Mouse (Mus musculus) stomach, postnatal 0 days (tissue): ENCODE measurements around the gene Pkmyt1. TPM values are rescaled to one million over a fixed set of nuclear protein-coding genes. Genes with fewer than 3 reads are reported as not detected.

Experiments used
- ATAC-seq: fragments of 200-750 bp; cut with Nextera tagmentation; 2 replicates; pipeline ENCODE4 v1.8.0; 2017; ENCODE audit not compliant: low FRiP score, low TSS enrichment
- DNase-seq: peaks from one replicate; pipeline ENCODE4 v3.0.0-alpha.2; 2016; ENCODE audit warnings: low spot score
- H3K27ac ChIP-seq: fragments of 300-500 bp; sonication (generic); replicated peaks from 2 replicates; pipeline ENCODE4 v1.5.1; 2014; ENCODE audit warnings: mild to moderate bottlenecking, control low read depth
- H3K27me3 ChIP-seq: fragments of 300-500 bp; sonication (generic); 2 replicates; pipeline ENCODE4 v1.6.1; 2014; ENCODE audit warnings: low read length; ENCODE audit not compliant: control insufficient read depth, insufficient read depth
- H3K36me3 ChIP-seq: fragments of 300-500 bp; sonication (generic); 2 replicates; pipeline ENCODE4 v1.6.1; 2014; ENCODE audit warnings: low read length, mixed read lengths; ENCODE audit not compliant: control insufficient read depth, insufficient read depth
- H3K4me1 ChIP-seq: fragments of 300-500 bp; sonication (generic); replicated peaks from 2 replicates; pipeline ENCODE4 v1.6.1; 2014; ENCODE audit warnings: antibody characterized with exemption; ENCODE audit not compliant: control insufficient read depth, insufficient read depth
- H3K4me2 ChIP-seq: fragments of 300-500 bp; sonication (generic); replicated peaks from 2 replicates; pipeline ENCODE4 v1.6.1; 2014; ENCODE audit warnings: low read depth, mild to moderate bottlenecking, control low read depth, moderate library complexity
- H3K4me3 ChIP-seq: fragments of 300-500 bp; sonication (generic); 2 replicates; pipeline ENCODE4 v1.5.1; 2014; ENCODE audit warnings: low read depth, low read length, control low read depth
- H3K9ac ChIP-seq: fragments of 300-500 bp; sonication (generic); 2 replicates; pipeline ENCODE4 v1.6.1; 2014; ENCODE audit warnings: mild to moderate bottlenecking, low read length, control low read depth, mixed read lengths
- H3K9me3 ChIP-seq: fragments of 300-500 bp; sonication (generic); 2 replicates; pipeline ENCODE4 v1.6.1; 2016; ENCODE audit warnings: low read length; ENCODE audit not compliant: control insufficient read depth
- CTCF ChIP-seq: IDR thresholded peaks from 2 replicates; pipeline ENCODE4 v1.5.1; 2016; ENCODE audit warnings: antibody characterized with exemption, low read depth, mild to moderate bottlenecking, moderate library complexity
- EP300 ChIP-seq: optimal IDR thresholded peaks from 2 replicates; pipeline ENCODE3; 2016; ENCODE audit warnings: antibody characterized with exemption
- WGBS: fragments of 180-500 bp; shearing (Covaris S2); extraction: QIAGEN DNeasy Blood & Tissue Kit; methylation state at CpG from one replicate; pipeline ENCODE4 v1.1.7; 2014; 5-methylcytosine and 5-hydroxymethylcytosine counted together
- polyA plus RNA-seq: library from polyadenylated mRNA; unstranded; fragments of >200 nt; fragmentation: Nextera tagmentation; extraction: Ambion mirVana; gene quantifications from 2 replicates; pipeline ENCODE4 v1.2.1, GENCODE M21; 2015

The Pkmyt1 gene
- polyA plus RNA-seq, 1 experiment from 2014 or later, result 17.6 TPM

GRCm38 (mm10) chr17:23776216-23776615, 50.1 kb downstream of the Pkmyt1 start:
- no peak overlapping the region for H3K4me3 ChIP-seq
- H3K4me1 ChIP-seq, result no peaks in the 10 kb centered on the region
- H3K27me3 ChIP-seq, result no peaks in the 10 kb centered on the region
- no peaks in the 10 kb centered on the region for H3K9me3 ChIP-seq
- no peak overlapping the region for H3K27ac ChIP-seq
- no peak for ATAC-seq
- H3K4me2 ChIP-seq, result no peak overlapping the region
- TF ChIP-seq CTCF (no peak), EP300 (no peak)
- 76% methylated on average over 10 of the region's 10 CpGs for WGBS
- H3K36me3 ChIP-seq, result no peaks in the 10 kb centered on the region
- no peak overlapping the region for H3K9ac ChIP-seq
- no peak for DNase-seq

DNA sequence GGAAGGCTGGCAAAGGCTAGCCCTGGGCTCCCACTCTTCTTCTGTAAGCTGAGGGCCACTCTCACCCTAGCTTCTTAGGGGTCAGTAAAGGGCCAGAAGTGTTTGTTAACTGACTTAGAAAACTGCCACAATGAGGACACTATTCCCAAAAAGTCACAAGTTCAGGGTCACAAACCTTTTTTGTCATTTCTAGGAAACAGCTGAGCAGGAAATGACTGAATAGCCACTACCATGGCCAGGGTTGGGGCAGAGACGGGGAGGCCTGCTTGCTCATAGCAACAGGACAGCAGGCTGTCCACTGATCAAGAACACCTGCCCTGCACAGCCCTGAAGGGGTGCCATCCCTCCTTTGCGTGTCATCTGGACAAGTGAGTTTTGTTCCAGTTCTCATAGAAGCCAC, 51.0 kb downstream of the Pkmyt1 start:
- DNase-seq (no peak), ATAC-seq (no peak)
- no peaks in the 10 kb centered on the region for H3K9me3 ChIP-seq
- H3K4me2 ChIP-seq, result no peak overlapping the region
- no peak overlapping the region for H3K4me3 ChIP-seq
- no peak overlapping the region for H3K27ac ChIP-seq
- H3K27me3 ChIP-seq, result no peaks in the 10 kb centered on the region
- WGBS, result 70% methylated on average over 2 of the region's 2 CpGs
- no peaks in the 10 kb centered on the region for H3K4me1 ChIP-seq
- no peak for TF ChIP-seq EP300
- no peaks in the 10 kb centered on the region for H3K36me3 ChIP-seq
- no peak overlapping the region for H3K9ac ChIP-seq

DNA sequence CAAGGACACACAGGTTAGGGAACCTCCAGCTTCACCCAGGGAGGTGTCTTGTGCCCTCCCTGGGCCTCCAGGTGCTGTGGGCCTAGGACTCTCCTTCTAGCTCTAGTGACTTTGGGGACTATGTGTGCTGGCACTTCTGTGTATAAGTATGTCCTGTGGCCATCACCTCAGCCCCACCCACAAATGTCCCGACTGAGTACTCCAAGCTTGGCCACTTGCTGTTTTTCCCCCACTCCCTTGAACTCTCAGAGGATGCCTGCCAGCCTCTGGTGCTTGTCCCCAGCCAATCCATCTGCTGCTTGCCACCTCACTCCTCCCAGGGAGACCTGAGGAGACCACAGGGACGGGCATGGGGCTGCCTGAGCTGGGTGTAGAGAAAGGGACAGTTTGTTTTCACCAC, 52.3 kb downstream of the Pkmyt1 start:
- 55% methylated on average over 2 of the region's 2 CpGs for WGBS
- Histone ChIP-seq H3K4me2 (no peak overlapping the region), H3K9me3 (no peaks in the 10 kb centered on the region), H3K36me3 (no peaks in the 10 kb centered on the region), H3K4me1 (no peaks in the 10 kb centered on the region), H3K4me3 (no peak overlapping the region), H3K27ac (no peak overlapping the region), H3K9ac (no peak overlapping the region), H3K27me3 (no peaks in the 10 kb centered on the region)
- ATAC-seq, result no peak
- no peak for DNase-seq
- no peak for TF ChIP-seq EP300
- no peak for TF ChIP-seq CTCF

- TF ChIP-seq EP300, result no peak
- no peak for TF ChIP-seq CTCF
- H3K4me3 ChIP-seq, result no peak overlapping the region
- no peaks in the 10 kb centered on the region for H3K9me3 ChIP-seq
- no peak overlapping the region for H3K4me2 ChIP-seq
- H3K9ac ChIP-seq, result no peak overlapping the region
- no peak overlapping the region for H3K27ac ChIP-seq
- no peak for ATAC-seq
- no peaks in the 10 kb centered on the region for H3K36me3 ChIP-seq
- no peak for DNase-seq
- 0 out of 2 replicates have a peak, but pooled peaks cover 2% of the 10 kb centered on the region for H3K4me1 ChIP-seq
- H3K27me3 ChIP-seq, result no peaks in the 10 kb centered on the region
Measured at GRCm38 (mm10) chr17:23783352-23783751, 57.2 kb downstream of the Pkmyt1 start.

GRCm38 (mm10) chr17:23785561-23786471, 59.7 kb downstream of the Pkmyt1 start, which contains the start of gene Flywch2:
Gene Flywch2 (minus strand): TSS chr17:23786081.
- Histone ChIP-seq H3K4me3 (peak within 1 kb of the TSS; percentile 54), H3K4me2 (peak within 1 kb of the TSS; percentile 80), H3K27ac (no peak within 1 kb of the TSS), H3K27me3 (no peaks in the 10 kb centered on the region), H3K9me3 (no peaks in the 10 kb centered on the region), H3K9ac (peak within 1 kb of the TSS; percentile 64), H3K36me3 (no peaks in the 10 kb centered on the region), H3K4me1 (peaks cover 2% of the 10 kb centered on the region; the same call in 1 of the 2 replicates)
- TF ChIP-seq EP300 (no peak), CTCF (peak; percentile 25)
- peak; percentile 81 for ATAC-seq
- DNase-seq, result peak; percentile 85
- WGBS, result 2% methylated on average over 43 of the region's 43 CpGs

Other genes with a start within 250 kb of the Pkmyt1 start
- gene Vmn2r117, start 246.6 kb upstream of the Pkmyt1 start, polyA plus RNA-seq, result not detected in 2 replicates
- 8.9 and 9.2 TPM in 2 replicates for gene Zfp213, start 162.1 kb upstream of the Pkmyt1 start, polyA plus RNA-seq
- 4.0 and 5.7 TPM in 2 replicates for gene Zfp13, start 126.8 kb upstream of the Pkmyt1 start, polyA plus RNA-seq
- gene Zscan10, start 125.5 kb upstream of the Pkmyt1 start, polyA plus RNA-seq, result 0.05 TPM in 1 of 2 replicates, not detected in the other
- gene Mmp25, start 81.1 kb upstream of the Pkmyt1 start, polyA plus RNA-seq, result 0.12 and 0.18 TPM in 2 replicates
- gene Bicdl2, start 65.8 kb upstream of the Pkmyt1 start, polyA plus RNA-seq, result 50.9 and 58.2 TPM in 2 replicates
- 183 and 186 TPM in 2 replicates for gene Hcfc1r1, start 52.7 kb upstream of the Pkmyt1 start, polyA plus RNA-seq
- 17.7 and 18.1 TPM in 2 replicates for gene Thoc6, start 52.5 kb upstream of the Pkmyt1 start, polyA plus RNA-seq
- gene Tnfrsf12a, start 48.9 kb upstream of the Pkmyt1 start, polyA plus RNA-seq, result 33.5 and 33.7 TPM in 2 replicates
- 3.0 and 3.2 TPM in 2 replicates for gene Cldn6, start 47.1 kb upstream of the Pkmyt1 start, polyA plus RNA-seq
- gene Cldn9, start 42.3 kb upstream of the Pkmyt1 start, polyA plus RNA-seq, result 0.79 and 0.92 TPM in 2 replicates
- 0.04 and 0.16 TPM in 2 replicates for gene 1520401A03Rik, start 3.6 kb upstream of the Pkmyt1 start, polyA plus RNA-seq
- 26.3 and 28.0 TPM in 2 replicates for gene Paqr4, start 14.5 kb downstream of the Pkmyt1 start, polyA plus RNA-seq
- 2.7 and 3.0 TPM in 2 replicates for gene Kremen2, start 19.5 kb downstream of the Pkmyt1 start, polyA plus RNA-seq
- 24.2 and 27.3 TPM in 2 replicates for gene Flywch1, start 45.3 kb downstream of the Pkmyt1 start, polyA plus RNA-seq
- gene Flywch2, start 59.7 kb downstream of the Pkmyt1 start, polyA plus RNA-seq, result 15.9 and 16.4 TPM in 2 replicates
- 211 and 215 TPM in 2 replicates for gene Srrm2, start 64.2 kb downstream of the Pkmyt1 start, polyA plus RNA-seq
- 881 and 1,013 TPM in 2 replicates for gene Elob, start 102.8 kb downstream of the Pkmyt1 start, polyA plus RNA-seq
- gene Prss33, start 109.7 kb downstream of the Pkmyt1 start, polyA plus RNA-seq, result 0.11 TPM in 1 of 2 replicates, not detected in the other
- 13.6 and 14.8 TPM in 2 replicates for gene Prss32, start 117.5 kb downstream of the Pkmyt1 start, polyA plus RNA-seq
- 0.88 and 0.90 TPM in 2 replicates for gene Prss41, start 117.8 kb downstream of the Pkmyt1 start, polyA plus RNA-seq
- not detected in 2 replicates for gene Prss21, start 141.7 kb downstream of the Pkmyt1 start, polyA plus RNA-seq
- gene Dcpp1, start 154.5 kb downstream of the Pkmyt1 start, polyA plus RNA-seq, result not detected in 2 replicates
- gene Dcpp2, start 154.5 kb downstream of the Pkmyt1 start, polyA plus RNA-seq, result not detected in 2 replicates
- not detected in 2 replicates for gene Dcpp3, start 191.1 kb downstream of the Pkmyt1 start, polyA plus RNA-seq
- gene Sbp, start 215.3 kb downstream of the Pkmyt1 start, polyA plus RNA-seq, result not detected in 2 replicates
- gene Sbpl, start 228.9 kb downstream of the Pkmyt1 start, polyA plus RNA-seq, result not detected in 2 replicates